Mouse (Mus musculus) adrenal gland, adult 2 months (tissue): ENCODE data around the gene Pnpla1. TPM values are rescaled to one million over a fixed set of nuclear protein-coding genes. Genes with fewer than 3 reads are reported as not detected.
"Not testable (repeated sequence)": the region's sequence is repeated elsewhere in the genome, so short reads cannot be mapped to it uniquely, and the experiment has no call there.

Source experiments
- DNase-seq: peaks from one replicate; pipeline ENCODE4 v3.0.0; 2021
- long read RNA-seq: library from polyadenylated mRNA; stranded (forward); transcript quantifications from one replicate; pipeline ENCODE4 v2.0.0, GENCODE M21; 2021
- polyA plus RNA-seq: library from polyadenylated mRNA; depleted of rRNA; stranded (reverse); fragments of >200 nt; gene quantifications from 2 replicates; pipeline ENCODE4 v1.2.3, GENCODE M21; 2012; rRNA removed
- total RNA-seq, 2 experiments: library from RNA; stranded (reverse); gene quantifications; 2 replicates each; pipeline ENCODE4 v1.2.3; 2021

Pnpla1 gene
- total RNA-seq (under 1 TPM in 1 of 2 experiments, not detected in 1; 0.52 TPM), polyA plus RNA-seq (0.04 and 0.09 TPM in 2 replicates)
- long read RNA-seq, result 0 reads

GRCm38 (mm10) chr17:28858205-28858604, at the start of gene Pnpla1:
TSS of gene Pnpla1 (plus strand) at chr17:28858411.
- peak; percentile 31 for DNase-seq

DNA sequence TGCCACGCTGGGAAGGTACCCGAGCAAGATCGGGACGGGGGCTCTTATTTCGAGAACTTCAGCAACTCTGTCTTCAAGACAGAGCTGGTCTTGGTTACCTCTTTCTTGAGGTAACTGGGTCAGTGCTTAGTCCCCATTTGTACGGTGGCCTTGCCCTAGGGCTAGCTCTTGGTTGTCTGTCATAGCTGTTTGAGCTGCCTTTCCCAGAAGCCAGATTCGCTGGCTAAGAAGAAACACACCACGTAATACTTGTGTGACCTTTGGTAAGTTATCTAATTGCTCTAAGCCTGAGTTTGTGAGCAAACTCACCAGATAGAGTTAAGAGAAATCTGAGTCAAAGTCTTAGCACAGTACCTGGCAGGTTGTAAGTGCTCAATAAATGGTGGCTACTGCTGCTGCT, 49.5 kb upstream of the Pnpla1 start:
- peak; percentile 39 for DNase-seq

- DNase-seq, result no peak
Observed at GRCm38 (mm10) chr17:28809175-28809831, 48.9 kb upstream of the Pnpla1 start.

GRCm38 (mm10) chr17:28812345-28812744, 45.9 kb upstream of the Pnpla1 start:
- DNase-seq, result no peak

DNA sequence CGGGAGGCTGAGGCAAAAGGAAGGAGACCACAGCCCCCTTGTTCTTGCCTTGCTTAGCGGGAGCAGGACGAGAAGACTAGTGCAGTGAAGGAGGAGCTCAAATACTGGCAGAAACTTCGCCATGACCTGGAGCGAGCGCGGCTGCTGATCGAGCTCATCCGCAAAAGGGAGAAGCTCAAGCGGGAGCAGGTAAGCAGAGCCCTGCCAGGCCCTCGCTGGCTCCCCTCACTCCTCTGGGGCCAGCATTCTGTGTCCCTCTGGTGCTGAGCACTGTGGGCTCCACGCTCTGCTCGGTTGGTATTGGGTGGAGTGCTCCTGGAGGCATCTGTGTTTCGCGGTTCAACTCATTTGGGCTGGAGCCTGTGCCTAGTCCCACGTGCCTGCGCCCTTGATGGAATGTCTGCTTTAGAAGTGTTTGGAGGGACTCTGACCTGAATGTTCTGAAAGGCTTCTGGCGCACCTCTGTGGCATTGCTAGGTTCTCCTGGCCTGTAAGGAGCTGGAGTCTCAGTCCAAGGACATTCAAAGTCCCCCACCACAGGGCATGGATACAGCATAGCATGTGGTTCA, 43.6 kb upstream of the Pnpla1 start:
- no peak for DNase-seq

GRCm38 (mm10) chr17:28815384-28816004, 42.7 kb upstream of the Pnpla1 start:
- DNase-seq, result no peak

DNA sequence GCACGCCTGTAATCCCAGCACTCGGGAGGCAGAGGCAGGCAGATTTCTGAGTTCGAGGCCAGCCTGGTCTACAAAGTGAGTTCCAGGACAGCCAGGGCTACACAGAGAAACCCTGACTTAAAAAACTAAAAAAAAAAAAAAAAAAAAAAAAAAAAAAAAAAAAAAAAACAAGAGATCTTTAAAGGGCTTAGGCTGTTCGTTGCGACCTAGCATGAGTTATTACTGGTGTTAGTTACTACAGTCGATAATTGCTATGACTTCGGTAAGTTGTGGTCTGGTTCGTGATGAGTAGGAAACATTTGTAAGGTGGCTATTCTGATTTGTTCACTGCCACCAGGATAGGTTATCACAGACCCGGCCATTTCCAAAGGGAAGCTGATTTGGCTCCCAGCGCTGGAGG, 41.9 kb upstream of the Pnpla1 start:
- DNase-seq, result not testable (repeated sequence)

GRCm38 (mm10) chr17:28816875-28817811, 41.1 kb upstream of the Pnpla1 start:
- no peak for DNase-seq

DNA sequence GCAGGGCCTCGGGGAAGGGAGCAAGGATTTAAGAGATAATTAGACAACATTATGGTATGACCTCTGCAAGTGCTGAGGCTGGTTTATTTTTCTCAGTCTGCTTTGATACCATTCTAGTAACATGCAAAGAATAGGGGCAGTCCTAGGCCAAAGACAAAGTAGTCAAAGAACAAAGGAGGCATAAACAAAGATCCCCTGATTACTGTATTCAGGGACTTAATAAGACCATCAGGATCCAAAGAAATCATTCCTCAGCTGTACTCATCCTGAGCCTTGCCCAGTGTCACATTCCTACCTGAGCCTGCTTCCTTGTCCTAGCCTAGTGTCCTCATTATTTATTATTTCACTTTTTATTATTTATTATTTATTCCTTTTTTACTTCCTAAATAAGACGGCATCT, 38.0 kb upstream of the Pnpla1 start:
- DNase-seq, result no peak

DNA sequence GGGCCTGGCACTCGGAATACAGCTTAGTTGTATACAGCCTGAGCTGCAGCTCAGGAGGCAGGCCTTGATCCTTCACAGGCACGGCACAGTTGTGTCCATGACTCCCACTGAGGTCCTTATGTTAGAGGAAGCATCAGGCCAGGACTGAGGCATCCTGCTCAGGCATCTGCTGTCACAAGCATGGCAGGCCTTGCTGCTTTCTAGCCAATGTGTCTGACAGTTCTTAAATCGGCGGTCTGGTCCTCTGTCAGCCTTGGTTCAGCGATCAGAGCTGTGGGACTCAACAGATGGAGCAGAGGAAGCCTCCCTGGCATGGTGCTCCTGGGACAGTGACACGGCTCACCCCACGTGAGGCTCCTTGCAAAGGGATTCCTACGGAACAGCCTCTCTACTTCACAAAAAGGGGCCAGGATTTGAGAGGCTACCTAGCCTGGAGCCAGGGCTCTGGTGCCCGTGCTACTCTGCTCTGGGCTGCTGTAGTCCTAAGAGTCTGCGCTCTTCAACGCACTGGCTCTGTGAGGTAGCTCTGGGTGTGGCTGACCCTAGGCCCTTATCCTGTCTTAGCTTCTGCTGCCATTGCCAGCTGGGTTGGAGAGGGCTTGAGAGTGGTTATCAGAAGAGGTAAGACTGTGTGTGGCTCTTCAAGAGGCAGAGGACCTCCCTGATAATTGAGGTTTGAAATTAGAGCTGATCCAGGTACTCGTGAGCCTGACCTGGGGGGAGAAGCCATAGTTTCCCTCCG, 35.0 kb upstream of the Pnpla1 start:
- no peak for DNase-seq

GRCm38 (mm10) chr17:28823749-28824148, 34.5 kb upstream of the Pnpla1 start:
- peak; percentile 67 for DNase-seq

DNA sequence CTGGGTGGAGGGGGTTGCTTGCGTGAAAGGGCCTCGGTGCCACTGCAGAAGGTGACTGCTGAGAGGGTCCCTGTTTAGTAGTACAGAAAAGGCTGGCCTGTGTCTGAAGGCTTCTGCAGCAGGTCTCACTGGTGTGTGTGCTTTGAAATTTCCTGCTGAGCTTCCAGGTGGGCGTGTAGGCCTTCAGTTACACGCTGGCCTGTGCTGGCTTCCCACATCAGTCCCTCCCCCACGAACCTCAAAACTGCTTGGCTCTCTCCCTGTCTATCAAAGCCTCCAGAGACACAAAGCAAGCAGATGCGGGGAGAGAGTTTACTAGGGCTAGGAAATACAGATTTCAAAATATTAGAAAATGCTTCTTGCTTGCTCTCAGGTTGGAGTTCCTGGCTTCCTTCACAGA, 33.3 kb upstream of the Pnpla1 start:
- DNase-seq, result no peak

- no peak for DNase-seq
Observed at GRCm38 (mm10) chr17:28825359-28826041, 32.7 kb upstream of the Pnpla1 start.

DNA sequence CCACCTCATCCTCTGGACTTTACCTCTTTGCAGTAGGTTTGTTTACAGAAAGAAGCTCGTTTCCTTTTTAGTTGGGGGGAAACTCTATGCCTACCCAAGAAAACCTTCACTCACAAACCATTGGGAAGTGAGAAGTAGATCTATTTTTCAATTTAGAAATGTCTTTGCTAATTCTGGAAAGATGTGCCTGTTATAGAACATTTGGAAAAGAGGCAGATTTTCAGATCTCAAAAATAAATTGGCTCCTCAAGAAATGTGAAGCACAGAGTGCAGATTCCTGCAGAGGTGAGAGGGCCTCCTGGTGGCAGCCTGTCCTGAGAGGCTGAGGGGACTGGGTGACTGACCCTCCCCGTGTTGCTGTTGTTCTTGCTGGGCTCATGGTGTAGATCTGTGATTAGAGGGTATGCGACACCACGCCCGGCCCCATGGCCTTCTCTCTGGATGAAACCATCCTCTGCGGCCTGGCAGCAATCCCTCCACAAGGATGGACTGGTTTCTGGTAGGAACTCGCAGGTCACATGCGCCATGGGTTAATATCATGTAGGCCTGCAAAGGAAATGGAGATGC, 30.5 kb upstream of the Pnpla1 start:
- DNase-seq, result no peak

- no peak for DNase-seq
Observed at GRCm38 (mm10) chr17:28829120-28829519, 29.1 kb upstream of the Pnpla1 start.

DNA sequence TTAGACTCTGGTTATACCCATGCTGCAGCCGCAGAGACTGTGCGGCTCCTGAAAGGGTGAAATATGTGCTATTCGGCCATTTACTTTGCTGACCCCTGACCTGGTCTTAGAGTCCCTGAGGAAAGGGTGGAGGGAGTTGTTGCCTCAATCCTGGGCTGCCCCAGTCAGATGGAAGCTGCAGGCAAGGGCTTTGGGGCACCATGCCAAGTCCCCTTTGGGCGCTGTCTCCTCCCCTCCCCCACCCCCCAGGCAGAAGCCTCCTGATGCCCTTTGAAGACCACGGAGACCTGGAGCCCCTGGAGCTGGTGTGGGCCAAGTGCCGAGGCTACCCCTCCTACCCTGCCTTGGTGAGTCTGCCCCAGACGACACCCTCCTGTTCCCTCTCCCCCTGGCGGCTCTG, 27.1 kb upstream of the Pnpla1 start:
- peak; percentile 36 for DNase-seq

DNA sequence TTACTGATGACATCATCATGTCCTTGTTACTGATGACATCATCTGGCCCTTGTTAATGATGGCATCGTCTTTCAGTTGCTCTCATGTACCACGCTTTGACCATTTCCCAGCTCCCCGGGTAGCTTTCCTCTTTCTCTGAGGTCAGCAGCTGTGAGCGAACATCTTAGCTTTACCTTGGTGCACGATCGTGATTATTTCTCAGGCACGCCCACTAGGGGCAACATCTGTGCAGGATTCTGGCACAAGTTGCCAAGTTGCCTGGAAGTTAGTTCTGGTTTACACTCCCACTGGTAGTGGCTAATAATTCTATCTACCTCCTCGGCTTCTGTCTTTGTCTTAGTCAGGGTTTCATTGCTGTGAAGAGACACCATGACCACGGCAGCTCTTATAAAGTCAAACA, 26.2 kb upstream of the Pnpla1 start:
- DNase-seq, result no peak

DNA sequence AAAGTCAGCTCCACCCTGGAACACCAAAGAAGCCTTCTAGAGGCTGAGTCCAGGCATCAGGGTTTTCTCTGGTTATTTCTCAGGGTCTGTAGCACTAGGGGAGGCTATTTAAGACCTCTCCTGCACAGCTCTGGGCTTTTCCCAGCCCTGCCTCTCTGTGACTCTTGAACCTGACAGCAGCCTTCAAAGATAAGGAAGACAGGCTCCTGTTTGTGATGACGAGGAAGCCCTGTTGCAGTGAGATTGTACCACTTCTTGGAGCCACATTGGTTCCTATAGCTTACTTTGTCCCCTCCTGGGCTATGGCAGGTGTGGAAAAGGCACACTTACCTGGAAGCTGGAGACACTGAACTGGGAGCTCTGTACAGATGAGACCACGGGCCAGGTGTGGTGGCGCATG, 25.3 kb upstream of the Pnpla1 start:
- DNase-seq, result no peak

- DNase-seq, result peak; percentile 51
Observed at GRCm38 (mm10) chr17:28834676-28835075, 23.5 kb upstream of the Pnpla1 start.

DNA sequence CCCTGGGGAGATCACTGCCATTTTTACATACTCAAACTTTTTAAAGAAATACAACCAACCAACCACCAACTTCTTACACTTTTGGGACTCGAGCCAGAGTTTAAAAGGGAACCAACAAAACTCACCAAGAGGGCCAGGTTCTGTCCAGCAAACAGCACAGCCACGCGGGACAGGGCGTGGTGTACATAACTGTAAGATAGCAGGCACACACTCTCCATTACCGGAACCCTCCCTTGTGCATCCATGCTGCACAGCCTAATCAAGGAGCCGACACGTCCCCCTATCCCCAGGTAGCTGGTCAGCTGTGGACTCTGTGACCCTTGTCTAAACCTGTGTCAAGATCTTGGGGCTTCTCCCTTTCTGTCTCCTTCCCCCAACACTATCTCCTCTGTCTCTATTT, 20.4 kb upstream of the Pnpla1 start:
- DNase-seq, result no peak

DNA sequence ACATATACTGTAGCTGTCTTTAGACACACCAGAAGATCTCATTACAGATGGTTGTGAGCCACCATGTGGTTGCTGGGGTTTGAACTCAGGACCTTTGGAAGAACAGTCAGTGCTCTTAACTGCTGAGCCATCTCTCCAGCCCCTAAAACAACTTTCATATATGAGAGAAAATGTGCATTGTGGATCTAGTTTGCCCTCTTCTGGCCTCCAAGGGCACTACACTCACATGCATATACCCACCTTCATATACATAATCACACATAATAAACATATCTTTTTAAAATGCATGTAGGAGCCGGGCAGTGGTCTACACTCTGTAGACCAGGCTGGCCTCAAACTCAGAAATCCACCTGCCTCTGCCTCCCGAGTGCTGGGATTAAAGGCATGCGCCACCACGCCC, 16.3 kb upstream of the Pnpla1 start:
- not testable (repeated sequence) for DNase-seq
